Comparison of ENCODE assay signal across 8 mouse cellular contexts in the genomic region with DNA sequence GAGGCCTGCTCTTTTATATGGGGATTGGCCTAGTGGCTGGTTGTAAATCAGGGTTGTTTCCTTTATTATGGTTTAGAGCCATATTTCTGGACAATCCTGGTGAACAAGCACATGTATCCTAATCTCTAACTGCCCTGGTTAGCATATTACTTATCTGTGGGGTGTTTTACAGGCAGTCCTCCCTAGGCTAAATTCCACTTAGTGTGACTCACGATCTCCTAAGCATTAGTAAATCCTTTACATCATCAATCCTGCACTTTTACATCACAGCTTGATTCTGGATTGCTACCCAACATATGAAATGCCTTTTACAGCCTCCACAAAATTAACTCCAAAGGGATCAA. TPM values are rescaled to one million over a fixed set of nuclear protein-coding genes. Genes with fewer than 3 reads are reported as not detected.
A peak's percentile ranks its signal among the peaks of the same experiment; 100 is the strongest.
DNase-seq lines count a peak whose midpoint lies in the region; ATAC-seq and TF ChIP-seq lines count a peak whose summit lies in the region.

No protein-coding gene starts in this region.

- peak overlapping the region; percentile 82 for H3K27ac ChIP-seq in heart, embryonic 13.5 days (replicated peaks)
- peak overlapping the region; percentile 84 for H3K27ac ChIP-seq in heart, embryonic 16.5 days (ENCODE audit: low read length)
- no peak overlapping the region for H3K27ac ChIP-seq in midbrain, embryonic 11.5 days (ENCODE audit: low read depth, low read length)

- peaks cover 19% of the 10 kb centered on the region for H3K4me1 ChIP-seq in heart, embryonic 13.5 days
- H3K4me1 ChIP-seq in G1E (ENCODE audit: insufficient read depth, low read depth, low read length) = peaks cover 25% of the 10 kb centered on the region
- peaks cover 15% of the 10 kb centered on the region for H3K4me1 ChIP-seq in heart, embryonic 16.5 days (ENCODE audit: control insufficient read depth, insufficient read depth, low read length)
- H3K4me1 ChIP-seq in midbrain, embryonic 11.5 days (ENCODE audit: control insufficient read depth, insufficient read depth, low read length) = peaks cover 11% of the 10 kb centered on the region

- no peak for ATAC-seq in heart, embryonic 13.5 days (ENCODE audit: extremely low read depth, insufficient number of reproducible peaks, low FRiP score, low TSS enrichment)
- ATAC-seq in G1E (ENCODE audit: extremely low read depth, insufficient number of reproducible peaks, low FRiP score, poor library complexity, severe bottlenecking) = no peak
- ATAC-seq in heart, embryonic 16.5 days (replicated peaks; ENCODE audit: extremely low read depth, insufficient read depth, low FRiP score) = no peak
- ATAC-seq in midbrain, embryonic 11.5 days (ENCODE audit: low FRiP score) = no peak
- no peak for ATAC-seq in granulocyte monocyte progenitor cell, adult 5-6 weeks (replicated peaks; ENCODE audit: poor library complexity, severe bottlenecking)

- peak overlapping the region; percentile 81 for H3K4me2 ChIP-seq in heart, embryonic 13.5 days
- H3K4me2 ChIP-seq in heart, embryonic 16.5 days (ENCODE audit: low read depth, low read length) = peak overlapping the region; percentile 86
- H3K4me2 ChIP-seq in midbrain, embryonic 11.5 days = peak overlapping the region; percentile 60

- DNase-seq in heart, postnatal 10 days = no peak
- DNase-seq in G1E (ENCODE audit: low spot score) = no peak
- no peak for DNase-seq in midbrain, embryonic 11.5 days (ENCODE audit: low spot score, missing footprints)
- no peak for DNase-seq in natural killer cell, adult 2 months (ENCODE audit: low spot score in 2 of 2)
- no peak for DNase-seq in cerebellum, adult 11 months

- H3K36me3 ChIP-seq in heart, embryonic 13.5 days = peaks cover 23% of the 10 kb centered on the region
- H3K36me3 ChIP-seq in G1E (replicated peaks) = peaks cover 22% of the 10 kb centered on the region
- H3K36me3 ChIP-seq in heart, embryonic 16.5 days (ENCODE audit: control insufficient read depth, insufficient read depth) = peaks cover 13% of the 10 kb centered on the region
- H3K36me3 ChIP-seq in midbrain, embryonic 11.5 days (ENCODE audit: control insufficient read depth, insufficient read depth, low read length) = peaks cover 7% of the 10 kb centered on the region

- no peak for TF ChIP-seq CTCF in G1E (IDR thresholded peaks at IDR 0.05; ENCODE audit: low read depth, low read length)

- 0 out of 2 replicates have a peak, but pooled peaks cover 7% of the 10 kb centered on the region for H3K9me3 ChIP-seq in heart, embryonic 13.5 days
- no peaks in the 10 kb centered on the region for H3K9me3 ChIP-seq in G1E (replicated peaks)
- 0 out of 2 replicates have a peak, but pooled peaks cover 3% of the 10 kb centered on the region for H3K9me3 ChIP-seq in heart, embryonic 16.5 days (replicated peaks; ENCODE audit: control insufficient read depth, low read length)
- peaks cover 8% of the 10 kb centered on the region; the same call in 1 of the 2 replicates for H3K9me3 ChIP-seq in midbrain, embryonic 11.5 days (ENCODE audit: control insufficient read depth, low read length)

- intact Hi-C loops in heart, postnatal 10 days (cut with DNase I) = no loop called here

- H3K27me3 ChIP-seq in heart, embryonic 13.5 days (replicated peaks) = no peaks in the 10 kb centered on the region
- H3K27me3 ChIP-seq in G1E (ENCODE audit: insufficient read depth, low read length) = no peaks in the 10 kb centered on the region
- no peaks in the 10 kb centered on the region for H3K27me3 ChIP-seq in heart, embryonic 16.5 days (ENCODE audit: control insufficient read depth, insufficient read depth, low read length)
- no peaks in the 10 kb centered on the region for H3K27me3 ChIP-seq in midbrain, embryonic 11.5 days (ENCODE audit: control insufficient read depth, insufficient read depth, low read length)

- WGBS in heart, embryonic 13.5 days = 4% methylated on average over 1 of the region's 1 CpGs
- 7% methylated on average over 1 of the region's 1 CpGs for WGBS in heart, embryonic 16.5 days
- 23% methylated on average over 1 of the region's 1 CpGs for WGBS in midbrain, embryonic 11.5 days

- H3K4me3 ChIP-seq in heart, embryonic 13.5 days = peak overlapping the region; percentile 69
- H3K4me3 ChIP-seq in G1E (ENCODE audit: low read depth, low read length) = peak overlapping the region; percentile 85
- peak overlapping the region; percentile 83 for H3K4me3 ChIP-seq in heart, embryonic 16.5 days (ENCODE audit: low read length)
- H3K4me3 ChIP-seq in midbrain, embryonic 11.5 days (ENCODE audit: low read depth, low read length) = peak overlapping the region; percentile 80

- H3K9ac ChIP-seq in heart, embryonic 13.5 days = peak overlapping the region; percentile 85
- H3K9ac ChIP-seq in heart, embryonic 16.5 days (ENCODE audit: low read length) = peak overlapping the region; percentile 82
- H3K9ac ChIP-seq in midbrain, embryonic 11.5 days (ENCODE audit: low read length) = peak overlapping the region; percentile 80

RNA-seq across cellular contexts. Expression of gene 2010315B03Rik, which starts 31.1 kb away (rescaled TPM):
- polyA plus RNA-seq in heart, embryonic 13.5 days (2015; fragmentation: Nextera tagmentation; extraction: Ambion mirVana) = 6.0 and 7.8 TPM in 2 replicates
- total RNA-seq in heart, postnatal 10 days (2021) = 10 to 100 TPM; 10.8 to 14.8 TPM
- total RNA-seq in G1E (2014; fragmentation: Nextera tagmentation) = 17.5 and 19.3 TPM in 2 replicates
- total RNA-seq in G1E (2017) = 25.6 and 30.5 TPM in 2 replicates
- 0.31 and 0.50 TPM in 2 replicates for polyA plus RNA-seq in G1E (2012)
- polyA plus RNA-seq in heart, embryonic 16.5 days (2015; fragmentation: Nextera tagmentation; extraction: Ambion mirVana) = 9.7 and 10.5 TPM in 2 replicates
- polyA plus RNA-seq in midbrain, embryonic 11.5 days (2014; fragmentation: Nextera tagmentation; extraction: Ambion mirVana) = 6.0 and 7.1 TPM in 2 replicates
- 7.7 and 17.0 TPM in 2 replicates for total RNA-seq in granulocyte monocyte progenitor cell, adult 5-6 weeks (2014; fragmentation: Nextera tagmentation)
- total RNA-seq in granulocyte monocyte progenitor cell, adult 5-6 weeks (2017) = 16.2 and 17.2 TPM in 2 replicates
